Mouse (Mus musculus): ENCODE results near the gene Clns1a. TPM values are rescaled to one million over a fixed set of nuclear protein-coding genes. Genes with fewer than 3 reads are reported as not detected.

The Clns1a gene
- polyA plus RNA-seq, 1 experiment from 2014 or later = 100 TPM

DNA sequence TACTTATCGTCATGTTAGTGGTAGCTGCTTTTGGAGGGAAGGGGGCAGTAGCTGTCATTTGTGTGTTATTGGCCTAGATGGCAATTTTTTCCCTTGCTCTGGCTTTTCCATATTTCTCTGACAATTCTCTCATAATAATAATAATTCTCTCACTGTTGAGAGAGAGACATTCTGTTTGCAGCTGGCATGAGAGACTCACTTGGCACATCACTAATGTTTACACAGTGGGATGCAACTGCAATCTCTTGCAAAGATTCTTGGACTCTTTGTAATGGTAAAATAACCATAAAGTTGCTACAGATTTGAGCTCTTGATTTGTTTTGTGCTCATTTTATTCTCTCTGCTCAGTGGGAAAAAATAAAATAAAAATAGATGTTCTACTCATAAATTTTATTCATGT is 20.9 kb downstream of the Clns1a start:
- H3K36me3 ChIP-seq (ENCODE audit: control insufficient read depth, insufficient read depth, low read length) = peaks cover 92% of the 10 kb centered on the region
- WGBS = 82% methylated on average over 1 of the region's 1 CpGs
- no peak overlapping the region for H3K4me2 ChIP-seq (ENCODE audit: low read length)
- no peaks in the 10 kb centered on the region for H3K27me3 ChIP-seq (ENCODE audit: control insufficient read depth, insufficient read depth, low read length)
- no peak overlapping the region for H3K9ac ChIP-seq (ENCODE audit: low read length)
- H3K4me3 ChIP-seq (ENCODE audit: control insufficient read depth in 1 of 2, insufficient read depth in 1 of 2, low read depth in 1 of 2, low read length in 2 of 2) = no peak overlapping the region
- H3K9me3 ChIP-seq (ENCODE audit: control insufficient read depth, low read length) = peaks cover 6% of the 10 kb centered on the region; the same call in 1 of the 2 replicates
- no peaks in the 10 kb centered on the region for H3K4me1 ChIP-seq (ENCODE audit: control insufficient read depth in 2 of 2, insufficient read depth in 2 of 2, low read length in 2 of 2)
- no peak overlapping the region for H3K27ac ChIP-seq (replicated peaks in 1 of 2; ENCODE audit: control insufficient read depth in 1 of 2, insufficient read depth in 1 of 2, low read depth in 2 of 2, low read length in 2 of 2)
- no peak for ATAC-seq (ENCODE audit: insufficient number of reproducible peaks, insufficient read depth, low FRiP score, low read depth)

DNA sequence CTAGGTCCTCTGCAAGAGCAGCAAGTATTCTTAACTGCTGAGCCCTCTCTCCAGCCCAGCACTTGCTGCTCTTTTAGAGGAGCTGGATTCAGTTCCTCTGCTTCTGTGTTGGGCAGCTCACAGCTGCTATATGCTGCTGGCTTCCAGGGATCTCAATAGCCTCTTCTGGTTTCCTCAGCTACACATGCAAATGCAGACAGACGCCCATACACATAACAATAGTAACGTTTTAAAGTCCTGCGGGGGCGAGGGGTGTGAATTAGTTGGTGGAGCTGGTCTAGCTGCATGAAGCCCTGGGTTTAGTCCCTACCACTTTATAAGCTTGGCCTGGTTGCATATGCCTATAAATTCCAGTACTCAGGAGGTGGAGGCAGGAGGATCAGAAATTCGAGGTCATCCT is 22.6 kb downstream of the Clns1a start:
- WGBS = 80% methylated on average over 5 of the region's 5 CpGs
- ATAC-seq (ENCODE audit: insufficient number of reproducible peaks, insufficient read depth, low FRiP score, low read depth) = no peak
- Histone ChIP-seq H3K9ac (ENCODE audit: low read length) (no peak overlapping the region), H3K27me3 (ENCODE audit: control insufficient read depth, insufficient read depth, low read length) (no peaks in the 10 kb centered on the region), H3K27ac (replicated peaks in 1 of 2; ENCODE audit: control insufficient read depth in 1 of 2, insufficient read depth in 1 of 2, low read depth in 2 of 2, low read length in 2 of 2) (no peak overlapping the region), H3K9me3 (ENCODE audit: control insufficient read depth, low read length) (peaks cover 6% of the 10 kb centered on the region; the same call in 1 of the 2 replicates), H3K4me1 (ENCODE audit: control insufficient read depth in 2 of 2, insufficient read depth in 2 of 2, low read length in 2 of 2) (no peaks in the 10 kb centered on the region), H3K4me3 (ENCODE audit: control insufficient read depth in 1 of 2, insufficient read depth in 1 of 2, low read depth in 1 of 2, low read length in 2 of 2) (no peak overlapping the region), H3K4me2 (ENCODE audit: low read length) (no peak overlapping the region), H3K36me3 (ENCODE audit: control insufficient read depth, insufficient read depth, low read length) (peaks cover 84% of the 10 kb centered on the region)

GRCm38 (mm10) chr7:97720109-97720508 is 23.7 kb downstream of the Clns1a start:
- H3K4me1 ChIP-seq (ENCODE audit: control insufficient read depth in 2 of 2, insufficient read depth in 2 of 2, low read length in 2 of 2) = no peaks in the 10 kb centered on the region
- no peaks in the 10 kb centered on the region for H3K27me3 ChIP-seq (ENCODE audit: control insufficient read depth, insufficient read depth, low read length)
- H3K9me3 ChIP-seq (ENCODE audit: control insufficient read depth, low read length) = no peaks in the 10 kb centered on the region
- H3K36me3 ChIP-seq (ENCODE audit: control insufficient read depth, insufficient read depth, low read length) = peaks cover 74% of the 10 kb centered on the region
- no peak overlapping the region for H3K27ac ChIP-seq (replicated peaks in 1 of 2; ENCODE audit: control insufficient read depth in 1 of 2, insufficient read depth in 1 of 2, low read depth in 2 of 2, low read length in 2 of 2)
- no peak overlapping the region for H3K4me3 ChIP-seq (ENCODE audit: control insufficient read depth in 1 of 2, insufficient read depth in 1 of 2, low read depth in 1 of 2, low read length in 2 of 2)
- H3K4me2 ChIP-seq (ENCODE audit: low read length) = no peak overlapping the region
- H3K9ac ChIP-seq (ENCODE audit: low read length) = no peak overlapping the region
- ATAC-seq (ENCODE audit: insufficient number of reproducible peaks, insufficient read depth, low FRiP score, low read depth) = no peak
- WGBS = 84% methylated on average over 5 of the region's 5 CpGs

- 88% methylated on average over 7 of the region's 7 CpGs for WGBS
Measured at GRCm38 (mm10) chr7:97722278-97722918, 26.0 kb downstream of the Clns1a start.

GRCm38 (mm10) chr7:97723646-97724538 is 27.5 kb downstream of the Clns1a start:
- H3K9ac ChIP-seq (ENCODE audit: low read length) = no peak overlapping the region
- H3K4me3 ChIP-seq (ENCODE audit: control insufficient read depth in 1 of 2, insufficient read depth in 1 of 2, low read depth in 1 of 2, low read length in 2 of 2) = no peak overlapping the region
- H3K36me3 ChIP-seq (ENCODE audit: control insufficient read depth, insufficient read depth, low read length) = peaks cover 43% of the 10 kb centered on the region
- no peak overlapping the region for H3K27ac ChIP-seq (replicated peaks in 1 of 2; ENCODE audit: control insufficient read depth in 1 of 2, insufficient read depth in 1 of 2, low read depth in 2 of 2, low read length in 2 of 2)
- WGBS = 83% methylated on average over 11 of the region's 11 CpGs
- H3K4me2 ChIP-seq (ENCODE audit: low read length) = no peak overlapping the region
- H3K4me1 ChIP-seq (ENCODE audit: control insufficient read depth in 2 of 2, insufficient read depth in 2 of 2, low read length in 2 of 2) = no peaks in the 10 kb centered on the region
- H3K9me3 ChIP-seq (ENCODE audit: control insufficient read depth, low read length) = no peaks in the 10 kb centered on the region
- no peaks in the 10 kb centered on the region for H3K27me3 ChIP-seq (ENCODE audit: control insufficient read depth, insufficient read depth, low read length)
- no peak for ATAC-seq (ENCODE audit: insufficient number of reproducible peaks, insufficient read depth, low FRiP score, low read depth)

More at GRCm38 (mm10) chr7:97722278-97722918, 26.0 kb downstream of the Clns1a start:
- H3K9me3 ChIP-seq (ENCODE audit: control insufficient read depth, low read length) = no peaks in the 10 kb centered on the region
- H3K4me1 ChIP-seq (ENCODE audit: control insufficient read depth in 2 of 2, insufficient read depth in 2 of 2, low read length in 2 of 2) = no peaks in the 10 kb centered on the region
- no peak overlapping the region for H3K9ac ChIP-seq (ENCODE audit: low read length)
- no peak overlapping the region for H3K4me3 ChIP-seq (ENCODE audit: control insufficient read depth in 1 of 2, insufficient read depth in 1 of 2, low read depth in 1 of 2, low read length in 2 of 2)
- H3K27ac ChIP-seq (replicated peaks in 1 of 2; ENCODE audit: control insufficient read depth in 1 of 2, insufficient read depth in 1 of 2, low read depth in 2 of 2, low read length in 2 of 2) = no peak overlapping the region
- peaks cover 58% of the 10 kb centered on the region for H3K36me3 ChIP-seq (ENCODE audit: control insufficient read depth, insufficient read depth, low read length)
- H3K27me3 ChIP-seq (ENCODE audit: control insufficient read depth, insufficient read depth, low read length) = no peaks in the 10 kb centered on the region
- H3K4me2 ChIP-seq (ENCODE audit: low read length) = no peak overlapping the region
- ATAC-seq (ENCODE audit: insufficient number of reproducible peaks, insufficient read depth, low FRiP score, low read depth) = no peak

DNA sequence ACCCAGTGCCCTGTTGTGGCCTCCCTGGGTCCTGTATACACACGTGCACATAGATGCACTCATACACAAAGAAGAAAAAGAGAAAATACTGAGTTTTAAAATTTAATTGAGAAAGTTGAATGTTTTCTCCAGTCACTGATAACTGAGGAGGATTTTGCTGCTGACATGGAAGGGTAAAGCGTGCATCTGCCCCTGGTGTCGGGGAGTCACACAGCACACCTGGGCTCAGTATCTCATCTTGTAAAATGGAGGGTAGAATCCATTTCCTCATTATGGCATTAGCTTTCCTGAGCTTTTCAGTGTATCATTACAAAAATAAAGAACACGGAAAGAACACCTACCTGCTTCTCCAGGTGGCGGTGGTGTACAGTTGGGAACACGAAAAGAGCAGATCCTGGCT is 29.0 kb downstream of the Clns1a start:
- Histone ChIP-seq H3K36me3 (ENCODE audit: control insufficient read depth, insufficient read depth, low read length) (peaks cover 28% of the 10 kb centered on the region), H3K4me2 (ENCODE audit: low read length) (no peak overlapping the region), H3K4me1 (ENCODE audit: control insufficient read depth in 2 of 2, insufficient read depth in 2 of 2, low read length in 2 of 2) (peaks cover 2% of the 10 kb centered on the region in 2 experiments; a peak in 1 of 4 replicates), H3K27ac (replicated peaks in 1 of 2; ENCODE audit: control insufficient read depth in 1 of 2, insufficient read depth in 1 of 2, low read depth in 2 of 2, low read length in 2 of 2) (no peak overlapping the region), H3K9me3 (ENCODE audit: control insufficient read depth, low read length) (no peaks in the 10 kb centered on the region), H3K27me3 (ENCODE audit: control insufficient read depth, insufficient read depth, low read length) (no peaks in the 10 kb centered on the region), H3K4me3 (ENCODE audit: control insufficient read depth in 1 of 2, insufficient read depth in 1 of 2, low read depth in 1 of 2, low read length in 2 of 2) (no peak overlapping the region), H3K9ac (ENCODE audit: low read length) (no peak overlapping the region)
- 91% methylated on average over 6 of the region's 6 CpGs for WGBS
- no peak for ATAC-seq (ENCODE audit: insufficient number of reproducible peaks, insufficient read depth, low FRiP score, low read depth)

GRCm38 (mm10) chr7:97726080-97726479 is 29.6 kb downstream of the Clns1a start:
- Histone ChIP-seq H3K27me3 (ENCODE audit: control insufficient read depth, insufficient read depth, low read length) (no peaks in the 10 kb centered on the region), H3K4me1 (ENCODE audit: control insufficient read depth in 2 of 2, insufficient read depth in 2 of 2, low read length in 2 of 2) (peaks cover 3 to 4% of the 10 kb centered on the region in 2 experiments; a peak in 1 of 4 replicates), H3K9me3 (ENCODE audit: control insufficient read depth, low read length) (no peaks in the 10 kb centered on the region), H3K27ac (replicated peaks in 1 of 2; ENCODE audit: control insufficient read depth in 1 of 2, insufficient read depth in 1 of 2, low read depth in 2 of 2, low read length in 2 of 2) (no peak overlapping the region), H3K9ac (ENCODE audit: low read length) (no peak overlapping the region), H3K4me2 (ENCODE audit: low read length) (no peak overlapping the region), H3K4me3 (ENCODE audit: control insufficient read depth in 1 of 2, insufficient read depth in 1 of 2, low read depth in 1 of 2, low read length in 2 of 2) (no peak overlapping the region), H3K36me3 (ENCODE audit: control insufficient read depth, insufficient read depth, low read length) (peaks cover 21% of the 10 kb centered on the region)
- no peak for ATAC-seq (ENCODE audit: insufficient number of reproducible peaks, insufficient read depth, low FRiP score, low read depth)
- WGBS = 82% methylated on average over 7 of the region's 7 CpGs

Data from heart, embryonic 14.5 days (tissue).